Mouse (Mus musculus) heart, postnatal 14 days (tissue): ENCODE results near the gene Arhgef9. TPM values are rescaled to one million over a fixed set of nuclear protein-coding genes. Genes with fewer than 3 reads are reported as not detected.

Experiments
- DNase-seq, 2 experiments: peaks; one replicate each; pipeline ENCODE4 v3.0.0; 2021 to 2022
- intact Hi-C: fragments of 180-260 bp; cut with DNase I; formaldehyde crosslinking; loops from one replicate; pipeline ENCODE4 v1.15.1; 2025
- total RNA-seq, 2 experiments: library from RNA; stranded (reverse); gene quantifications; 2 replicates each; pipeline ENCODE4 v1.2.3; 2021

Gene Arhgef9
- total RNA-seq, 2 experiments from 2014 or later, result 15.0 to 18.1 TPM

- DNase-seq, result peak; percentile 2 to 8
- intact Hi-C loops, result loop anchor here (5.0 kb wide), 2 partner anchors 151 to 331 kb away; no protein-coding TSS in a partner anchor
Measured at GRCm38 (mm10) chrX:95025779-95026360, 170.8 kb downstream of the Arhgef9 start.

- DNase-seq, result peak in 1 of 2 experiments; percentile 30
- intact Hi-C loops, result loop anchor here (2.0 to 10.0 kb wide), 2 partner anchors 145 to 337 kb away; no protein-coding TSS in a partner anchor
Measured at GRCm38 (mm10) chrX:95012033-95012432, 184.6 kb downstream of the Arhgef9 start.

Other genes starting within 250 kb of the Arhgef9 start
- 1 to 10 TPM; 1.4 to 1.9 TPM for gene Spin4, start 170.2 kb downstream of the Arhgef9 start, total RNA-seq
- 1 to 10 TPM; 4.8 to 6.7 TPM for gene Amer1, start 248.0 kb upstream of the Arhgef9 start, total RNA-seq